Mouse (Mus musculus) brain, embryonic 14.5 days (tissue): ENCODE results near the gene Rreb1.

Experiments used
- CTCF ChIP-seq: fragments of 200-500 bp; IDR thresholded peaks from 2 replicates; pipeline ENCODE4 v1.5.1; 2012; ENCODE audit warnings: inconsistent platforms, mild to moderate bottlenecking, moderate library complexity, borderline replicate concordance; ENCODE audit not compliant: insufficient read depth, insufficient read length; ENCODE audit errors: extremely low read depth
- POLR2A ChIP-seq: fragments of 200-500 bp; IDR thresholded peaks from 2 replicates; pipeline ENCODE4 v1.6.1; 2012; ENCODE audit warnings: mild to moderate bottlenecking, inconsistent platforms, borderline replicate concordance; ENCODE audit not compliant: poor library complexity, insufficient read depth, insufficient read length, severe bottlenecking; ENCODE audit errors: extremely low read depth

DNA sequence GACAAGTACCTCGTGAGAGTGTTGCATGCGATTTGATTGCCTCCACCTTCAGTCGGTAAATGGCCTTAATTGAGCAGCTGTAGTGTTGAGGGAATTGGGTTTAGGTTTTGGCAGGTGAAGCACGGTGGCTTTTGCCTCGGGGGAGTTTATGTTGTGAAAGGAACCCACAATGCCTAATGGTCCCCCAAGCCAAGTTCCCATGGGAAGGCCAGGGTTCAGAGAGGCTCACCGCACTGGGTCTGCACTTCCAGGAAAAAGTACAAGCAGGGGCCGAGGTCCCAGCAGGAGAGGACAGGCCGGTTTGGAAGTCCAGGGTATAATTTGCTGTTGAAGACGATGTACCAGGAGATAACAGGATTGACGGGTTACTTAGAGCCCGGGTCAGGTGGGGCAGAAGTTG lies 68.3 kb downstream of the Rreb1 start:
- TF ChIP-seq CTCF (no peak), POLR2A (no peak)
